Mouse (Mus musculus) kidney, postnatal 36 days (tissue): ENCODE data around the gene Aspg.

ENCODE experiments used
- DNase-seq, 2 experiments: peaks; one replicate each; pipeline ENCODE4 v3.0.0; 2021 to 2022; ENCODE audit warnings: mixed read lengths in 2 of 2

The Aspg gene

GRCm38 (mm10) chr12:112151244-112151979, 44.9 kb downstream of the Aspg start:
- peak; percentile 87 to 90 for DNase-seq

- DNase-seq = no peak
Observed at GRCm38 (mm10) chr12:112151980-112152362, 45.5 kb downstream of the Aspg start.

- peak; percentile 39 to 40 for DNase-seq
Observed at GRCm38 (mm10) chr12:112153597-112153996, 47.1 kb downstream of the Aspg start.

GRCm38 (mm10) chr12:112154476-112154875, 48.0 kb downstream of the Aspg start:
- peak in 1 of 2 experiments; percentile 48 for DNase-seq

- peak; percentile 62 to 65 for DNase-seq
Observed at GRCm38 (mm10) chr12:112155218-112156051, 49.0 kb downstream of the Aspg start.

GRCm38 (mm10) chr12:112156804-112157203, 50.3 kb downstream of the Aspg start:
- no peak for DNase-seq

- DNase-seq = peak in 1 of 2 experiments; percentile 51
Observed at GRCm38 (mm10) chr12:112158246-112158645, 51.8 kb downstream of the Aspg start.

GRCm38 (mm10) chr12:112158784-112159183, 52.3 kb downstream of the Aspg start:
- DNase-seq = peak in 1 of 2 experiments; percentile 39

- DNase-seq = no peak
Observed at GRCm38 (mm10) chr12:112163981-112164839, 57.7 kb downstream of the Aspg start.

- no peak for DNase-seq
Observed at GRCm38 (mm10) chr12:112164840-112165219, 58.4 kb downstream of the Aspg start.

- peak; percentile 73 to 78 for DNase-seq
Observed at GRCm38 (mm10) chr12:112169240-112169639, 62.8 kb downstream of the Aspg start.

GRCm38 (mm10) chr12:112170671-112171574, 64.4 kb downstream of the Aspg start:
- no peak for DNase-seq

- DNase-seq = no peak
Observed at GRCm38 (mm10) chr12:112171657-112172056, 65.2 kb downstream of the Aspg start.

- DNase-seq = no peak
Observed at GRCm38 (mm10) chr12:112172214-112172613, 65.7 kb downstream of the Aspg start.
